Comparison of ENCODE assay signal across 10 mouse cellular contexts in the genomic region with DNA sequence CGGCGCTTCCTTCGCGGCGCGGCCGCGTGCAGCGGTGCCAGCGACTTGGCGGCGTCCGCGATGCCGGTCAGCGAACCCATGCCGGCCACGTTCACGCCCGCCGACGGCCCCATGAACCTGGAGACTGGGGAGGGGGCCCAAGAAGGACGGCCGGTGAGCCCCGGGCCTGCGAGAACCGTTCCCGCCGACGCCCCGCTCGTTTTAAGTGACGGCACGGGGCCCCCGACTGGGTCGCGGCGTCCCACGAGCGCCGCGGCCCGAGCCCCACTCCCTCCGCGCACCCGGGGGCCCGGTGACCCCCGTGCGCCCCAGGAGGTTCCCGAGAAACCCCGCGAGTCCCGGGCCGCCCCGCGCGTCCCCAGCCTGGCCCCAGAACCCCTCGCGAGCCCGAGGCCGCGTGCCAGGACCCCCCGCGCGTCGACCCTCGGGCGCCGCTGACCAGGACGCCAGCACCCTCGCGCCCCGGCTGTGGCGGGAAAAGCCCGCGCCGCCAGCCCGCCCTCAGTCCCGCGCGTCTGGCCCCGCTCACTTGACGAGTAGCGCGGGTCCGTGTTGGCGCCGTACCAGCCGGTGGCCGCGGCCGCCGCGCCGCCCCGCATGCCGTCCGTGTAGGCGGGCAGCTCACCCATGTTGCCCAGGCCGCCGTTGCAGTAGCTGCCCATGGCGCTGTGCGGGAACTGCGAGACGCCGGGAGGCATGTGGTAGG. TPM values are rescaled to one million over a fixed set of nuclear protein-coding genes. Genes with fewer than 3 reads are reported as not detected.
A peak's percentile ranks its signal among the peaks of the same experiment; 100 is the strongest.
DNase-seq lines count a peak whose midpoint lies in the region; ATAC-seq lines count a peak whose summit lies in the region.
"Had no signal": no experiment of that assay in that cellular context is flagged by ENCODE, and none has a peak within 500 bp of the region (broad histone marks: within the 10 kb centered on the region; RNA-seq: fewer than 3 reads in every experiment).

No protein-coding gene starts in this region.

- peak overlapping the region; percentile 42 for H3K4me2 ChIP-seq in embryonic facial prominence, embryonic 12.5 days (replicated peaks)
- peak overlapping the region; percentile 44 for H3K4me2 ChIP-seq in hindbrain, embryonic 13.5 days
- H3K4me2 ChIP-seq in liver, embryonic 15.5 days: peak overlapping the region; percentile 56

- H3K9me3 ChIP-seq in embryonic facial prominence, embryonic 12.5 days: no peaks in the 10 kb centered on the region
- H3K9me3 ChIP-seq in hindbrain, embryonic 13.5 days: no peaks in the 10 kb centered on the region
- H3K9me3 ChIP-seq in liver, embryonic 15.5 days (replicated peaks): no peaks in the 10 kb centered on the region

- 1% methylated on average over 85 of the region's 106 CpGs for WGBS in embryonic facial prominence, embryonic 12.5 days
- under 1% methylated on average over 85 of the region's 106 CpGs for WGBS in hindbrain, embryonic 13.5 days
- 3% methylated on average over 106 of the region's 106 CpGs for whole genome bisulfite sequencing in liver, embryonic 15.5 days (ENCODE audit: insufficient replicate concordance)

- intact Hi-C loops in left cerebral cortex, postnatal 25 days (cut with DNase I): loop anchor here (5.0 kb wide), 1 partner anchor 247 kb away; no protein-coding TSS in a partner anchor

- H3K27me3 ChIP-seq in embryonic facial prominence, embryonic 12.5 days: peaks cover 58% of the 10 kb centered on the region
- H3K27me3 ChIP-seq in hindbrain, embryonic 13.5 days: peaks cover 84% of the 10 kb centered on the region
- peaks cover 76% of the 10 kb centered on the region for H3K27me3 ChIP-seq in liver, embryonic 15.5 days

- DNase-seq in heart, adult 11 months: peak; percentile 85
- no peak for DNase-seq in heart, adult 9 months (ENCODE audit: low spot score in 2 of 2)
- peak; percentile 30 for DNase-seq in CD4-positive, CD25-positive, alpha-beta regulatory T cell, adult 2 months (ENCODE audit: low read depth, low spot score)
- no peak for DNase-seq in left cerebral cortex, postnatal 25 days (ENCODE audit: low spot score in 2 of 2)

- H3K4me1 ChIP-seq in embryonic facial prominence, embryonic 12.5 days: peaks cover 6% of the 10 kb centered on the region
- peaks cover 17% of the 10 kb centered on the region for H3K4me1 ChIP-seq in hindbrain, embryonic 13.5 days (replicated peaks)
- peaks cover 15% of the 10 kb centered on the region for H3K4me1 ChIP-seq in liver, embryonic 15.5 days (replicated peaks)

- ATAC-seq in embryonic facial prominence, embryonic 12.5 days (ENCODE audit: insufficient number of reproducible peaks, insufficient read depth, low FRiP score, low TSS enrichment): 0 out of 2 replicates have a peak, but pooled peaks have one; percentile 35
- ATAC-seq in hindbrain, embryonic 13.5 days (ENCODE audit: low FRiP score): peak; percentile 27; the same call in 1 of the 2 replicates
- ATAC-seq in liver, embryonic 15.5 days (ENCODE audit: insufficient read depth): no peak
- no peak for ATAC-seq in inflammation-experienced regulatory T-cells, adult 6 months

- no peaks in the 10 kb centered on the region for H3K36me3 ChIP-seq in embryonic facial prominence, embryonic 12.5 days
- H3K36me3 ChIP-seq in hindbrain, embryonic 13.5 days: no peaks in the 10 kb centered on the region
- H3K36me3 ChIP-seq in liver, embryonic 15.5 days (replicated peaks): no peaks in the 10 kb centered on the region

- H3K9ac ChIP-seq in embryonic facial prominence, embryonic 12.5 days: 0 out of 2 replicates have a peak overlapping the region, but pooled peaks have one; percentile 15
- H3K9ac ChIP-seq in hindbrain, embryonic 13.5 days: no peak overlapping the region
- no peak overlapping the region for H3K9ac ChIP-seq in liver, embryonic 15.5 days

- H3K4me3 ChIP-seq in embryonic facial prominence, embryonic 12.5 days: peak overlapping the region; percentile 26; the same call in 1 of the 2 replicates
- peak overlapping the region; percentile 31 for H3K4me3 ChIP-seq in hindbrain, embryonic 13.5 days
- H3K4me3 ChIP-seq in liver, embryonic 15.5 days (replicated peaks): peak overlapping the region; percentile 42

- no peak overlapping the region for H3K27ac ChIP-seq in embryonic facial prominence, embryonic 12.5 days
- no peak overlapping the region for H3K27ac ChIP-seq in hindbrain, embryonic 13.5 days
- H3K27ac ChIP-seq in liver, embryonic 15.5 days (replicated peaks): no peak overlapping the region

RNA-seq across cellular contexts. Expression of gene Nkx2-4, which starts 0.7 kb away (rescaled TPM):
- 0.42 and 0.55 TPM in 2 replicates for polyA plus RNA-seq in embryonic facial prominence, embryonic 12.5 days (2016; fragmentation: Nextera tagmentation; extraction: Ambion mirVana)
- not detected in 2 replicates for polyA plus RNA-seq in hindbrain, embryonic 13.5 days (2015; fragmentation: Nextera tagmentation; extraction: Ambion mirVana)
- polyA plus RNA-seq in liver, embryonic 15.5 days (2015; fragmentation: Nextera tagmentation; extraction: Ambion mirVana): not detected in 2 replicates
- not detected for polyA plus RNA-seq in inflammation-experienced regulatory T-cells, adult 6 months (2017; shearing (Covaris generic))
- not detected for total RNA-seq in left cerebral cortex, postnatal 25 days (2021)
- total RNA-seq: gastrocnemius, postnatal 36 days; MEL had no signal

Comparison
In these comparisons a context has a peak if more than half of its experiments do, and no peak if none do; other contexts are left out.
1. DNase-seq: peak in heart, adult 11 months (single experiment) and CD4-positive, CD25-positive, alpha-beta regulatory T cell, adult 2 months (single experiment); none in heart, adult 9 months (0 of 2) and left cerebral cortex, postnatal 25 days (0 of 2).
2. ATAC-seq: peak in embryonic facial prominence, embryonic 12.5 days (single experiment) and hindbrain, embryonic 13.5 days (single experiment); none in liver, embryonic 15.5 days (single experiment) and inflammation-experienced regulatory T-cells, adult 6 months (single experiment).
3. Peak in every context shown above with its lines, with median percentiles within 50 percentile points of each other: H3K4me2 ChIP-seq and H3K4me3 ChIP-seq.